Mouse (Mus musculus) adrenal gland, adult 8-10 months (tissue): ENCODE results near the gene Mpv17l2. TPM values are rescaled to one million over a fixed set of nuclear protein-coding genes. Genes with fewer than 3 reads are reported as not detected.

ENCODE experiments used
- DNase-seq: peaks from one replicate; pipeline ENCODE4 v3.0.0; 2022
- total RNA-seq, 4 experiments: library from RNA; stranded (reverse); gene quantifications; 2 replicates each; pipeline ENCODE4 v1.2.4; 2022

Mpv17l2 gene
- total RNA-seq, 4 experiments from 2014 or later, result 106 to 166 (median 126) TPM

DNA sequence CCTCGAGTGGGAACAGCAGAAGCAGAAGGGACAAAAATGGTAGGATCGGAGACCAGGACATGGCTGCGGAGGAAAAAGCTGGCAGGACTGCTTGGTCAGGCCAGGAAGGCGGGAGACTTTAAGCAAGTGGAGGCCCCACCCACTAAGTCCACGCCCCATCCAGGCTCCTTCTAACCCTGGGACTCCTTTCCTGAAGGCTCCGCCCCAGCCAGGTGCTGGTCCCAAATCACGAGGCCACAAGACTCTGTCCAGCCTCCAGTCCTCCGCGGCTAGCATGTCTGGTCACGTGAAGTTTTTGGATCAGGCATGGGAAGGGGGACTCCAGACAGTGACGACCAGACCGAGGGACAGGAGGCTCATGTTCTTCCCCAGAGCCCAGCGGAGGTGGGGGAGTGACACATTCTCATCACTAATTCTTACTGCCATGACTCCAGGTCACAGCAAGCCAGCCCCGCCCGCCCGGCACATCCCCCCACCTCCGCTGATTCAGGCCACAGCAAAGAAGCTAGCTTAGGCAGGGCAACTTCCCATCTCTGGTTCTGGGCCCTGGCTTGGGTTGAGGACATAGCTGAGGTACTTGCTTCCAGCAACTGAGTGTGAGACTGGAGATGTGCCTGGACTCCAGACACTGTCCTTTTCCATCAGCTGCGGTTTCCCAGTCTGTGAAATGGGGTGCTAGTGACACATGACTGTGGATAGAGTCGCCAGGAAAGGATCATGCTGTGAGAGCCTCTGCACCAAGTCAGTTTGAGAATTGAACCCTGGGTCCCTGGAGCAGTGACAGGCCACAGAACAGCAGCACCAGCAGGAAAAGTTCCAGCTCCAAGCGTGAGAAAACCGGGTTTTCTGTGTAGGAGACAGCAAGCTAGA, 6.1 kb upstream of the Mpv17l2 start:
- no peak for DNase-seq

GRCm38 (mm10) chr8:70765838-70766570, 5.3 kb upstream of the Mpv17l2 start:
- DNase-seq, result no peak

GRCm38 (mm10) chr8:70765329-70765728, 4.6 kb upstream of the Mpv17l2 start:
- DNase-seq, result no peak

DNA sequence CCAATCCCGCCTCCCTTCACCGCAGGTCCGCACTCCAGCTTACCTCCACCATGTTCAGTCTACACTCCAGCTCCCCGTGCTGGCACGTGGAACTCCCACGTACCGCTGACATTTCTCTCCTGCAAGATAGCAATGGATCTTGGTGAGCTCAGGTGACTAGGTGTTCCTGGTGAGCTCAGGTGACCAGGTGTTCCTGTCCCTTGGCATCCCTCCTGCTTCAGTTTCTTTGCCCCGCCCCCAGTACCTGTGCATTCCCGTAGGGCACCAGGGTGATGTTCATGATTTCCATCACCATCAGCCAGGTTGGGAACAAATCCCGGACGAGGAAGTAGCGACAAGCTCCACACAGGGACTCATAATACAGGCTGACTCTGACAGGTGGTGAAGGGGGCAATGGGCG, 3.9 kb upstream of the Mpv17l2 start:
- DNase-seq, result no peak

DNA sequence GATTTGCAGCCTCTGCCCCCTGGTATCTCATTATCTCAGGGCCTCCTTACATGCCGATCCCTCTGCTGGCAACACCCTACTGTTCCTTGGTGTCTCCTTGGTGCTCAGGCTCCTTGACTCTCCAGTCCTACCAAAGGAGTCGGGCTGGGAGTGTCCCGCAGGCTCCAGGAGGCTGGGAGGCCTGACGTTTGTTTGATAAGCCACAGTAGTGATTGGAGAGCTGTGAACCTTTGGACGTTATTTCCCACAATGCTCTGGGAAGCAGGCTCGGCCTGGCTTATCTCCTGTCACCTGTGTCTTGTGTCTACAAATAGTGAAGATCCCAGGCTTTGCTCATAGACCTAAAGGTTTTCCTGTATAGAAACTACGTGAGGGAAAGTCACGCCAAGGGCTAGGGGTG, 3.3 kb upstream of the Mpv17l2 start:
- no peak for DNase-seq

DNA sequence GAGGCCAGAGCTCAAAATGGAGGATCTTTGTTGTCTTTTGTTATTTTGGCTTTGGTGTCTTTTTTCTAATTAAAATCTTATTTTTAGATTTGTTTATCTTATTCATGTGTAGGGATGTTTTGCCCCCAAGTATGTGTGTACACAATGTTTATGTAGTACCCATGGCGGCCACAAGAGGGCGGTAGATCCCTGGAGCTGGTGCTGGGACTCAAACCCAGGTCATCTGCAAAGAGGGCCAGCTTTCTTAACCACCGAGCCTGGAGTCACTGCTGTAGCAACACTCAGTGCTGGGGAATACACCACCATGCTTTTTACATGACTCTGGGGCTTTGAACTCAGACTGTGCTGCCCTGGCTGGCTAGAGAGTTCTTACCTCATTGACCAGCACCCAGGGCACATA, 2.6 kb upstream of the Mpv17l2 start:
- no peak for DNase-seq

DNA sequence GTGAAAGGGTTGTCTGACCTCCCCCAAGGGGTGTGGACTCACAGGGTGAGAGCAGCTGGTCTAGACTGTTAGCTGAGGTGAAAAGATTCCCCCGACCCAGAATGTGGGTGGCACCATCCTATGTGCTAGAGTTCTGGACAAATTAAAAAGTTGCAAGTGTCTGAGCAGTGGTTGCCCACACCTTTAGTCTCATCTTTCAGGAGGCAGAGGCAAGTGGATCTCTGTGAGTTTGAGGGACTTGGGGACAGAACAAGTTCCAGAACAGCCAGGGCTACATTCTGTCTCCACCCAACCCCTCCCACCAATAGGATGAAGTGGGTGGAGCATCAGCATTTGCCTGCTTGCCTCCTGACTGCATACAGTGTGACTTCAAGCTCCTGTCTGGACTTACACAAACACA, 1.4 kb upstream of the Mpv17l2 start:
- DNase-seq, result no peak

DNA sequence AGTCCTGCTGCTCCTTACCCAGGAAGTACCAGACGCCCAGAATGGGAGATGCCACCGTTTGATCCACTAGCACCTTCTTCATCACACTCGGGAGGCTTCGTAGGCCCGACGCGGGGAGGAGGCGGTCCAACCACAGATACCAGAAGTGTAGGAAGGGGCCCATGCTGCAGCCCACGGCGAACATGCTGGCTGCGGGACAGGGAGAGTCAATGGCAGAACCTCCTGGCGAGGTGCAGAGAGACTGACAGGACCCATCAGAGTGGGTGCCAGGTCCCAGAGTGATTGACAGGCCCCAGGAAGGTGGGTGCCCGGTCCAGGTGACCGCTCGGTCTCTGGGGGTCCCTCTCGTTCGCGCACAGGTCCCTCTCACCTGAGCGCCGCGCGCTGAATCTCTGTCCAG, 396 bp downstream of the Mpv17l2 start:
- peak; percentile 52 for DNase-seq

DNA sequence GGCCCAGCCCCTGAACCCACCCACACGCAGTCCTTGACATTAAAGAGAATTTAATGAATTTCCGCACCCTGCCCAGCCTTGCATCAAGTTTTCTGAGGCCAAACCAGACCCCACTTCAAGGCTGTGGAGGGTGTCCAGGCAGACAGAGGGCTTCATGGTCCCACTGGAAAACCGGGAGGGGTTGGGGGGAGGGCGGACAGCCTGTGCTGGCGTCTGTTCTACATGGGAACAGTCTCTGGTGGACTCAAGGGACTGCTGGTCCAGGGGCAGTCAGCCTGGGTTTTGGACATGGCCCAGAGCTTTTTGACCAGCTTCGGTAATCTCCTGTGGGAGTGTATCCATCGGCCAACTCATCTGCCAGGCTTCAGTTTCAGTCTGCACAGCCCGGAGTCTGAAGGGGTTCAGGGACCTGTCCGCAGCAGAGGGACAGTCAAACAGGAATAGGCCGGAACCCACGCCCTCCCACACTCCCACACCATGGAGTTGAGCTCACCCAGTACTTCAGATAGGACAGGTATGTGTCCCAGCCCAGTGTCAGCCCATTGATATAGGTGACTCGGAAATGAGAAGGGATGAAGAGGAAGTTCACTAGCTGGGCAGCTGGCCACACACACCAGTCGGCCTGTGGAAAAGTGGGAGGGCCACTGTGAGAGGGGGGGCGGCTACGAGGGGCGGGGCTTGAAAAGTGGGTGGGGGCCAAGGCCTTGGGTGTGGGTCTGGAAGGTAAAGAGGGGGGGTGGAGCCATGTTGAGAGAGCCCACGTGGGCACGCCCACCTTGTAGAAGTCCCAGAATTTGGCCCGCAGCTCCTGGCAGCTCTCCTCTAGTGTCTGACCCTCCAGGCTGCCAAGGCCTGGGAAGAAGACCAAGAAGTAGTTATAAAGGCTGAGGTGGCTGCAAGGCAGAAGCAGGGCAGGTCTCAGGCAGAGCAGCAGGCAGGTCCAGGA, 1.9 kb downstream of the Mpv17l2 start:
- peak; percentile 79 for DNase-seq

GRCm38 (mm10) chr8:70758308-70758615, 2.5 kb downstream of the Mpv17l2 start:
- DNase-seq, result no peak

- DNase-seq, result peak; percentile 44
These were observed 3.0 kb downstream of the Mpv17l2 start for GRCm38 (mm10) chr8:70757523-70758307.

GRCm38 (mm10) chr8:70756476-70757040, 4.2 kb downstream of the Mpv17l2 start:
- peak; percentile 16 for DNase-seq

- DNase-seq, result peak; percentile 47
These were observed 4.9 kb downstream of the Mpv17l2 start for GRCm38 (mm10) chr8:70755661-70756475.

GRCm38 (mm10) chr8:70754871-70755660, 5.7 kb downstream of the Mpv17l2 start:
- DNase-seq, result peak; percentile 62

DNA sequence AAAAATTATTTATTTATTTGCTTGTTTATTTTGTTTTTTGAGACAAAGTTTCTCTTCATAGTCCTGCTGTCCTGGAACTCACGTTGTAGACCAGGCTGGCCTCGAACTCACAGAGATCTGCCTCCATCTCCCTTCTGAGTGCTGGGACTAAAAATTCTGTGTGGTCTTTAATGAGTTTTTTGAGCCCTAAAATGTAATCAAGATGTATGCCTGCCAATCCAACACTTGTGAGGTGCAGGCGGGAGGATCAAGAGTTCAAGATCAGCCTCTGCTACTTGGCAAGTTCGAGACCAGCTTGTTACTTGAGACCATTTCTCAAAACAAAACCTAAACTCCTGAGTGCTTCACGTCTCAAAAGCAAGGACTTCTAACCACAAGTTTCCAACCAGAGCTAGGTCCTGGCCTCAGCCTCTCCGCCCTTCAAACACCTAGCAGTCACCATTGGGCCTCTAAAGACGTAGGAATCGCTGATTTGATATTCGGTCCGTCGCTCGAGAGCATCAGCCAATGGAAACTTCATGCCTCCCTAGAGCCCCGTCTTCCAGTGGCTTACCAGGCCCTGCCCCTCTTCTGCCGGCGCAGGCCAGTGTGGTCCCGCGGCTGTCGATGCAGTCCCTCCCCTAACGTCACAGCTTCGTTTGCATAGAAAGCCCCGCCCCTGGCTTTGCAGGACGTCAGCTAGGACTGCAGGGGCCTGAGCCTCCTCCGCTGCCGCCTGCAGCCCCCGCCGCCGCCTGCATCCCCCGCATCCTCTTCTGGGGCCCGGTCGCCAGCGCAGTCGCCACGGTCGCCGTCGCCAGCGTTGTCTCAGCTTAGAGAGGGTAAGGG, 6.5 kb downstream of the Mpv17l2 start, which contains the start of gene Rab3a:
Gene Rab3a, plus strand, starts transcription at position 637 of the 828 bp plus-strand sequence.
- DNase-seq, result peak; percentile 99

- peak; percentile 75 for DNase-seq
These were observed 7.6 kb downstream of the Mpv17l2 start for GRCm38 (mm10) chr8:70753151-70753550.

DNA sequence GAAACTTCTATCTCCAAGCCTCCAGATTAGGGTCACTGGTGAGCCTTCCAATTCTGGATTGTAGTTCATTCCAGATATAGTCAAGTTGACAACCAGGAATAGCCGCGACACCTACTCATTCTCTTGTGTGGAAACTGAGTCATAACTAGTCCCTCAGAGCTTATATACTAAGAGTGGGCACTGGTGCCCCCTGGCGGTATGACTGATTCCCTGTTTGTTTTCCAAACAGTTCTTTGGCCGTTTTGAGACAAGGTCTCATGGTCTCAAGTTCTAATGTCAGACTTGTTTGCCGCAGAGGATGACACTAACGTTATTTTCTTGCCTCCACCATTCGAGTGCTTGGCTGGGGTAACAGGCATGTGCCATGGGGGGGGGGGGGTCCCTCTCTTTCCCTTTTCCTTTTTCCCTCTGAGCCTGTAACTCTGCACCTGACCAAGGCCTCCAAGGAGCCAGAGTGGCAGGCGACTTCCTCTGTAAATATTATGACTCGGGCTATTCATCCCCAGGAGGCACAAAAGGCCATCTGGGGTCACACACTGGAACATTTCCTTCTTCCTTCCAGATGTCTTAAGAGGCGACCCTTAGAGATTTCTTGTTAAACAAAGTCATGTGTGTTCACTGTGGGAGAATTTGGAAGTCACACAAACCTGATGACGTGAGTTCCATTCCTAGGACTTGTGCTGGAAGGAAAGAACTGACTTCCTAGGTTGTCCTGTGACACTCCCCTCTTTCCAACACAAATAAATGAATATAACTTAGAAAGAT, 8.6 kb downstream of the Mpv17l2 start:
- peak; percentile 61 for DNase-seq

DNA sequence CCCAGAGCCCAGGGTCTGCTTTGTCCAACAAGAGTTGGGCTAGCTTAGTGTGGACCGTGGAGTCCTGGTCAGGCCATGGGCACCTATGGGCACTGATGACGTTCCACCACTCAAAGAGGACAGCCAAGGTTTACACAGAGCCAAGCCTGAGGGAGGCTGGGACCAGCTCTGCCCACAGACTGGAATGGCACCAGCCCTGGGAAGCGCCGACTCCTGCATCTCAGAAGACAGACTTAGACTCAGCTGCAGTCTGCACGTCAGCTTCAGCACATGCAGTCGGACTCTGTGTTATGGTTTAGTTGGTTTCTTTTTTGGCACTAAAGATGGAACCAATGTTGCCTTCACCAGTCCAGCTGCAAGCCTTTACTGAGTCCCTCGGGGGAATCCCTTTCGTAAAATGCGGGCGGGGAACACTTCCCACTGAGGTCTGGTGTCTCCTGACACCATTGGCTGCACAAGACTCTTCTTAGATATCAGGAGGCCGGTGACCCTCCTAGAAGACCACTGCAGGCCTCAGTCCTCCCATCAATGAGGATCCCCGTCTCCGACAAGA, 10.5 kb downstream of the Mpv17l2 start:
- DNase-seq, result no peak
